Mouse (Mus musculus): ENCODE data around the gene Ccnc. TPM values are rescaled to one million over a fixed set of nuclear protein-coding genes. Genes with fewer than 3 reads are reported as not detected.

The Ccnc gene
- polyA plus RNA-seq, 1 experiment from 2014 or later = 36.9 TPM

Other genes with a start within 250 kb of the Ccnc start
- not detected in 2 replicates for gene Prdm13, start 41.7 kb upstream of the Ccnc start, polyA plus RNA-seq (2014; fragmentation: Nextera tagmentation; extraction: Ambion mirVana)
- 9.9 and 11.1 TPM in 2 replicates for gene Usp45, start 39.5 kb downstream of the Ccnc start, polyA plus RNA-seq (2014; fragmentation: Nextera tagmentation; extraction: Ambion mirVana)
- 14.3 and 17.8 TPM in 2 replicates for gene Tstd3, start 39.5 kb downstream of the Ccnc start, polyA plus RNA-seq (2014; fragmentation: Nextera tagmentation; extraction: Ambion mirVana)
- gene Pnisr, start 119.9 kb downstream of the Ccnc start, polyA plus RNA-seq (2014; fragmentation: Nextera tagmentation; extraction: Ambion mirVana) = 136 and 144 TPM in 2 replicates
- gene Coq3, start 152.0 kb downstream of the Ccnc start, polyA plus RNA-seq (2014; fragmentation: Nextera tagmentation; extraction: Ambion mirVana) = 12.6 and 13.6 TPM in 2 replicates
- 9.2 TPM in 2 replicates for gene Faxc, start 203.6 kb downstream of the Ccnc start, polyA plus RNA-seq (2014; fragmentation: Nextera tagmentation; extraction: Ambion mirVana)